ENCODE assay signal across 21 mouse cellular contexts in the genomic region with DNA sequence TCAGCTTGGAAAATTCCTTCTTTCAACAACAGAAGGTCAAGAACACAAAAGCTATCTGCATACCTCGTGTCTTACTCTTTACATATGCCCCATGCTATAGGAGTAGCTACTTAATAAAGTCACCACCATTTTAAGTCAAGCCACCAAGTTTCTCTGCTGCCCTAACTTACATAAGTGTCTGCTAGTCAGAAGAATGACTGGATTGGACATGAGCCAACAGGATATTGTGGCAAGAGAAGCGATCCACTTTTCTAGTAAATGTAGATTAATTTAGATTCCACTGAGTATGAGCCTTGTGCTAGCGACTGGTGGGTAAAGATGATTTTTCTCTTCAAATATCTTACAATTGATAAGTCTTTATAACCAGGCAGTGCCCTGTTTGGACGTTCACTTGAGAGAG. TPM values are rescaled to one million over a fixed set of nuclear protein-coding genes. Genes with fewer than 3 reads are reported as not detected.
"Had no signal": no experiment of that assay in that cellular context is flagged by ENCODE, and none has a peak within 500 bp of the region (broad histone marks: within the 10 kb centered on the region; RNA-seq: fewer than 3 reads in every experiment).

No protein-coding gene starts in this region.

- H3K9me3 ChIP-seq: limb, embryonic 13.5 days; midbrain, embryonic 10.5 days; neural tube, embryonic 12.5 days; stomach, embryonic 15.5 days had no signal

- H3K4me1 ChIP-seq: neural tube, embryonic 12.5 days; stomach, embryonic 15.5 days had no signal

- H3K36me3 ChIP-seq: limb, embryonic 13.5 days; midbrain, embryonic 10.5 days; neural tube, embryonic 12.5 days; stomach, embryonic 15.5 days had no signal

- H3K9ac ChIP-seq: limb, embryonic 13.5 days; liver, embryonic 14.5 days; neural tube, embryonic 12.5 days; stomach, embryonic 15.5 days had no signal

- H3K27me3 ChIP-seq: limb, embryonic 13.5 days; neural tube, embryonic 12.5 days; stomach, embryonic 15.5 days had no signal

- H3K27ac ChIP-seq: kidney, postnatal 0 days; limb, embryonic 13.5 days; liver, embryonic 14.5 days; midbrain, embryonic 10.5 days; neural tube, embryonic 12.5 days; stomach, embryonic 15.5 days had no signal

- DNase-seq: kidney, adult 11 months; kidney, adult 9 months; kidney, postnatal 36 days; left cerebral cortex, postnatal 4 days; lung, adult 18-20 months; lung, postnatal 10 days; midbrain, embryonic 14.5 days; right cerebral cortex, postnatal 14 days; thymus, adult 2 months; thymus, postnatal 25 days had no signal

- H3K4me2 ChIP-seq: limb, embryonic 13.5 days; neural tube, embryonic 12.5 days; stomach, embryonic 15.5 days had no signal

- H3K4me3 ChIP-seq: limb, embryonic 13.5 days; midbrain, embryonic 10.5 days; myocyte; neural tube, embryonic 12.5 days; stomach, embryonic 15.5 days had no signal

RNA-seq across cellular contexts. Expression of a gene that starts 12.0 kb away (rescaled TPM):
- polyA plus RNA-seq: liver, adult 2 months; midbrain, embryonic 14.5 days; neural tube, embryonic 12.5 days; spleen, adult 2 months; testis, adult 2 months; thymus, adult 2 months had no signal

RNA-seq across cellular contexts. Expression of a gene that starts 58.8 kb away (rescaled TPM):
- total RNA-seq: liver, adult 2 months; megakaryocyte, adult 5-6 weeks had no signal
- polyA plus RNA-seq: liver, adult 2 months had no signal
